Mouse (Mus musculus): ENCODE measurements at regions not wholly inside any gene's neighbourhood (a gene's known extent, or its start where the extent isn't known, plus 50 kb on each side); places are given as distances from the start of the nearest gene placed in this dataset.

GRCm38 (mm10) chr10:16789641-16790243 lies 933.3 kb upstream of the Cited2 start:
- peak; percentile 9 to 13 for DNase-seq

GRCm38 (mm10) chr10:16803978-16804377 lies 919.0 kb upstream of the Cited2 start:
- DNase-seq = no peak

- DNase-seq = no peak
These were observed 912.3 kb upstream of the Cited2 start for GRCm38 (mm10) chr10:16810716-16811115.

DNA sequence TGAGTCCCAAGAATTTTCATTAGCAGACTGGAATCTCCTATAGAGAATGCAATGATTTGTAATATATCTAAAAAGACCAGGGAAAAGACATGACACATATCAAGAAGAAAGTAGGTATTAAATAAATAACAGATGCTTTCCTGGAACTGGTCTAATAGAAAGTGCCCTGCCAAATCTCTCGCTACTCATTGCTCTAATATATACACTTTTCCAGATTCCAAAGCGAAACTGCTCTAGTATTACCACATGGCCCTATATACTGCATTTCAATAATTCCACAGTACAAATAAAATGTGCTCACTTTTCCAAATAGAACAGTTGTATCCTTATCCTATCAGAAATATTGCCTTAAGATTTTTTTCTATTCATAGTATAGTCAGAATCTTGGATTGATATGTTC lies 909.0 kb upstream of the Cited2 start:
- DNase-seq = no peak

DNA sequence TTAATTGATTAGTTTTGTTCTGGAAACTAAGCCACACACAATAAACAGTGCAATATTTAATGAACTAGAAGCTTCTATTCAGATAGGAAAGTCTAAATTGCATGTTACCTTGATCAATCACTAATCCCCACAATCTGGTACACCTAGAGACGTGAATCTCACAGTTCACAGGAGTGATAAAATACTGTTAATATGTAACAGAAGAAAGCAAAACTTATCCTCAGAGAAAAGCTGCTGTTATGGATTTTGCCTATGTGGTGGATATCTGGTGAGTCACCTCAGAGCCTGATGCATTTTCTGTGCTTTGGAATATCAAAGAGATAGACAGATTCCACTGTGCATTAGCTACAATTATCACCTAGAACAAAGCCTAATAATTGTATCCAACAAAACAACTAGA lies 861.5 kb upstream of the Cited2 start:
- DNase-seq = no peak

DNA sequence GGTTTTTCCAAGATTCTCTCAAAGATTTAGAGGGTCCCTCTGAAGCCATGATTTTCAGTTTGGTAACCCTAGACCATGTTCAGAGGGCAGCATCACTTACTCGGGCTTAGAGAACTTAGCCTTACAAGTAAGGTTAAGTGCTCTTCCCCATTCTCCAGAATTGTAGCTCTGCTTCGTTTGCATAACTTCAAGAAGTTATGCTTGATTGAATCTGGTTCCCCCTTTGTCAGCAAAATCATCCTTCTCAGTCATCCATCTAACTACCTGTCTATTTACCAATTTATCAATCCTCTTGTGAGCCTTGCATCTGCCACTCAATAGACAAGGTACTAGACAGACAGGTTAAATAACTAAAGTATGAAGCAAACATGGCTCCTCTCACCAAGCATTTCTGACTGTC lies 856.1 kb upstream of the Cited2 start:
- DNase-seq = no peak

- DNase-seq = no peak
These were observed 848.9 kb upstream of the Cited2 start for GRCm38 (mm10) chr10:16874131-16874530.

DNA sequence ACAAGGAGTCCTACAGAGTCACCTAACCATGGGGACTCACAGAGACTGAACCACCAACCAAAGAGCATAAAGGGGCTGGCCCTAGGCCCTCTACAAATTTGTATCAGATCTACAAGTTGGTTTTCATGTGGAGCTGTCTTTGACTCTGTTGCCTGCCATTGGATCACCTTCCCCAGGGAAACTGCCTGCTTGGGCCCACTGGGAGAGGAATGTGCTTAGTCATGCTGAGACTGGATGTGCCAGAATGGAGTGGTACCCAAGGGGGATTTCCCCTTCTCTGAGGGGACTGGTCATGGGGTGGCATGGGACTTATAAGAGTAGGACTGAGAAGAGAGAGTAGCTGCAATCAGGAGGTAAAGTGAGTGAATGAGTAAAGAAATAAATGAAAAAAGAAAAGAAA lies 844.8 kb upstream of the Cited2 start:
- DNase-seq = no peak

GRCm38 (mm10) chr10:16893316-16893715 lies 829.7 kb upstream of the Cited2 start:
- no peak for DNase-seq

DNA sequence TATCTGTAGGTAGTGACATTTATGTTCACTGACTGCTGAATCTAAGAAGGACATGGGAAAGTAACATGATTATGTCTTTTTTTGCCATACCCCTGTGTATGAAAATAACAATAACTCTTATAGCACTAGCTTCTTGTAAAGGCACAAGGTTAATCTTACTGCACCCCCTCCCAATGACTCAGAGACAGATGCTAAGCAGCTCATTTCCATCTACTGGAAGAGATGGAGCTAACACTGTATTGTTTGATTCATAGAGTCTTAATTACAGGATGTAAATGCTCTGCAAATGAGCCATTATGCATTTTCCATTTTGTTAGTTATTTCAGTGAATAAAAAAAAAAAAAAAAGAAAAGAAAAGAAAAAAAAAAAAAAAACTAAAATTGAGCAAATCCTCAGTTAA lies 827.7 kb upstream of the Cited2 start:
- no peak for DNase-seq

DNA sequence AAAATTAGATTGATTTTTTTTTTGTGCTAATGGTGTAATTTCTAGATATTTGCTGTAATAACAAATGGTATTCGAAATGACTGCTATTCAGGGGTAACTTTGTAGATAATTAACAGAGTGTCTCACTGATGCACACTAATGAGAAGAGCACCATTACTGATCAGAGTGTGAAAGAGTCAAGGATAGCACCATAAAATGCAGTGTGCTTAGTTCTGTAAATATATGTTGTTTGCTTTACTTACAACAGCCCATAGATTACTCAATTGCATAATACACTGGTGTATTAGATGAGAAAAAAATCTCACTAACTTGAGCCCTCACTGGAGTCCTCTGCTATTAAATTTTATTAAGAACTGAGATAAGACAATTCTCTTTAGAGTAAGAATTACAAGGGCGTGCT lies 800.1 kb upstream of the Cited2 start:
- DNase-seq = no peak

- no peak for DNase-seq
These were observed 799.2 kb upstream of the Cited2 start for GRCm38 (mm10) chr10:16923851-16924250.

DNA sequence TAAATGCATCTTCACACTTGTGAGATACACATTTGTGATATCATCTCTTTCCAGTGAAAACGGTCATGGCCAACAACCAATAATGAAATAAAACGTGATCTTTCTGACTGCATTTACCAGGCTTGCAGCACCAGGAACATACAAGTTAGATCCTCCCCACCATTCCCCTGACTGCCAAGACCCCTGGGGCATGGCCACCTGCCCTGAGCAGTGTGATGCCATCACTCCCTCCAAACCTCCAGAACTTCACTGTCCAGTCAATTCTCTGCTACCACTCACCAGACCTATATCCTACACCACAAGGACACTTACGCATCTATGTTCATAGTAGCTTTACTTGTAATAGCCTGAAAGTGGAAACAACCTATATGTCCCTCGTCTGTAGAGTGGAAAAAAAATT lies 785.3 kb upstream of the Cited2 start:
- no peak for DNase-seq

GRCm38 (mm10) chr10:16951636-16952035 lies 771.4 kb upstream of the Cited2 start:
- DNase-seq = no peak

DNA sequence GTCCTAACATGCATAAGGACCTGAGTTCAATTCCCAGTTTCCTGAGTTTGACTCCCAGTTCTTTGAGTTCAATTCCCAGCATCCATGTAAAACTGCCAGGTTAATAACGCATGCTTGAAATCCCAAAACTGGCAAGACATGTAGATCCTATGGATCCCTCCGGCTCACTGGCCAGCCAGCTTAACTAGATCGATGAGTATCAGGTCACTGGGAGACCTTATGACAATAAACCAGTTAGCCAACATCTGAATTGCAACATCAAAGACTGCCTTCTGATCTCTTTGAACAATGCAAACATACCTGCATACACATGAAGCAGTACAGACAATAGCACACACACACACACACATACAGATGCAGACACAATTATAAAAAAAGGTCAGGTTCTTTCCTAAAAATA lies 762.0 kb upstream of the Cited2 start:
- no peak for DNase-seq

GRCm38 (mm10) chr10:16962463-16962862 lies 760.6 kb upstream of the Cited2 start:
- DNase-seq = no peak

DNA sequence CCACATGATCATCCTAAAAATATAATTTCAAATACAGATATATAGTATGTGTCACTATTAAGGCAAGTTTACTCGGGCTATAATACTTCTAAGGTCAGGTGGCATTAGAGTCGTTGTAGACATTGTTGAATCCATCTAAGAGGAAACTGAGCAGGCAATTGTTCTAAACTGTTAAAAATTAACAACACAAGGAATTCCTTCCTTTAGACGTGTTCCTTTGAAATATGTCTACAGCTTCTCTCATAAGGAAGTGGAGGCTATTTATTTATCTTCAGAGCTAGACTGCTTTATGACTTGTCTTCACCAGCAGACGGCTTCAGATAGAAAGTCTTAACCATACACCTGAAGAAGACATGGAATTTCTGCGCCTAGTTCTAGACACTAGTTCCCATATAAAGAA lies 744.2 kb upstream of the Cited2 start:
- no peak for DNase-seq

GRCm38 (mm10) chr10:16990227-16990626 lies 732.8 kb upstream of the Cited2 start:
- DNase-seq = no peak

DNA sequence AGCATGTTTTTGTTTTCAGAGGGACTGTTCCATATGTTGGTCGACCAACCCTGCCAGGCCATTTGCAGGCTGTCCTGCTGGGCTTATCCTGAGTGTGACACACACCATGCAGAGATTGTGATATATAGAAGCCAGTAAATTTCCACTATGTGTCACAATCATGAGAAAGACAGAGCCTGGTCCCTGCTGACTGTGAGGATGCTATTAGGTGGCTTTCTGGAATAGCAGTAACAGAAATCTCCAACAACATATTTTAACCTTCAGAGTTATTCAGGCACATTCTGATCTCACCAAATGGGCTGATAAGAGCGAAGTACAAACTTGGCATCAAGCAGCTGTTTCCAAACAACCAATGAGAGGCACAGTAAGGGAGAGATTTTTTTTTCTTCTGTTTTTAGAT lies 729.2 kb upstream of the Cited2 start:
- no peak for DNase-seq

DNA sequence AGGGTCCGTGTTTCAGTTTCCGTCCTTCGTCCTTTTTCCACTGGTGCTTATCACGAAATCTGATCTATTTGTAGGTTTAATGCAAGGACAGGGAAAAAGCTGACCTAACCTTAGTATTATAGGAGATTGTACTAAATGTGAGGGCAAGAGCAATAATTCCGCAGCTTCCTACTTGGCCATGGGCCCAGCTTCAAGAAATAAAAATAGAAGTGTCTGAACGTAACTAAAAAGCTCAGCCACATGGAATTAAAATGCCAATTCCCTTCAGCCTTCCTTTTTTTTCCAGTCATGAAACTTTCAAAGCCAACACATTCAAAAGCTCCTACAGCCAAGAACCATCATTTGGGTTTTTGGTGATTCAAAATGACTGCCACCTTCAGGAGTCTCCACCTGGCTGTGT lies 728.5 kb upstream of the Cited2 start:
- peak; percentile 20 to 45 for DNase-seq

- DNase-seq = no peak
These were observed 728.0 kb upstream of the Cited2 start for GRCm38 (mm10) chr10:16995010-16995409.

DNA sequence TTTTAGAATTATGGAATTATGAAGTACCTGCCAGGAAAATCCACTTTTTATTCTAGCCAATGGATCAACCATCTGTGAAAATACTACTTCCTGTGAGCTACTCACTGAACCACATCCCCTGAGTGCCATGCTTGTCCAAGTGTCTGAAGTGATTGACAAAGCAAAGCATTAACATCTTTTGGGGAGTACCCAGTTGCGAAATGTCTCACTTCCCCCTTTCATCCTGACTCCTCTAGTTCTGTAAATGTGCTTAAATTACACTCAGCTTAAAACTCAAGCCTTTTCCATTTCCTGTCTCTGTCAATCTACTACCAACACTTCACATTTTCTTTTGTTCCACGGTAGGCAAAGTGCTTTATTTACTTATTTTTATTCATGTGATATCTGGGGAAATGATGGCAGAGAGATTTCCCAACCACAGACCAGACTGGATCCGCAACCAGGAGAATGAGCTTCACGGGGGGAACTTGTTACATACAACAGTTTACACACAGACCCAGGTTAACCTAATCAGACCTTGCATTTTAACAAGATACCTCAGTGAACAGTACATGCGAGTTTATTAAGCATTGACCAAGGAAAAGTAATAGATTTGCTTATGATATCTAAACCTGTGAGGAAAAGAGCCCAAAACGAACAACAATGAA lies 726.1 kb upstream of the Cited2 start:
- no peak for DNase-seq

GRCm38 (mm10) chr10:17001320-17001719 lies 721.7 kb upstream of the Cited2 start:
- no peak for DNase-seq

DNA sequence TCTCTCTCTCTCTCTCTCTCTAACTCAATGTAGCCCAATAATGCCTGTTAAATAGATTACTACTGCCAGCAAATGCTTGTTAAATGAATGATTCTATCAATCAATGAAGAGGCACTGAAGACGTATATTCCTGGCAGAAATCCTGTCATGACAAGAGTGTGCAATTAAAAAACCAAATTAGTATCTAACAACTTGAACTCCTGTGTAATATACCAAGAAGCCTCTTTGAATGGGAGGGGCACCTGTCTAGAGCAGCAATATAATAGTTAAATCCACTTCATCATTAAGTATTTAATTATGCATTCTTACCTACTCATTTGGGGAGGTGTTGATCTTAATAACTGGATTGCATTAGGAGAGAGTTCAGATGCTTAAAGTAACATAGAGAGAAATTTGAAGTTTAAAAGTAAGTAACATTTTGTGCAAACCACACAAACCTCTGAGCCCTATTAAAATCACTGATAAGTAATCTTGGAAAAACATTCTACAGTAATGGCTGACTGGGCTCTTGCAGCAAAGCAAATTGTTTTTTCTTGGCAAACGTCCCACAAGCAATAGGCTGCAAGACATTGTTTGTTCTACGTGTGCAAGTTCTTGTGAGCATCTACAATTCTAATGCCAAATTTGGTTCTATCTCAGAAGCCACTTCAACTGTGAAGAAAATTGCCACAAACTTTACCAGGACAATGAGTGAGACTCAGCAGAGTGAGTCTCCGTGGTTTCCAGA lies 719.7 kb upstream of the Cited2 start:
- DNase-seq = peak in 1 of 2 experiments; percentile 18
